Mouse (Mus musculus): ENCODE results near the gene Gm21119.
"Not testable (repeated sequence)": the region's sequence is repeated elsewhere in the genome, so short reads cannot be mapped to it uniquely, and the experiment has no call there.

The Gm21119 gene

GRCm38 (mm10) chr8:20652976-20653375, 38.3 kb downstream of the Gm21119 start:
- not testable (repeated sequence) for DNase-seq (ENCODE audit: low read depth, low spot score)

GRCm38 (mm10) chr8:20678418-20678817, 63.7 kb downstream of the Gm21119 start:
- DNase-seq (ENCODE audit: low read depth, low spot score), result not testable (repeated sequence)
